Mouse (Mus musculus): ENCODE data around the gene Pex14.

DNA sequence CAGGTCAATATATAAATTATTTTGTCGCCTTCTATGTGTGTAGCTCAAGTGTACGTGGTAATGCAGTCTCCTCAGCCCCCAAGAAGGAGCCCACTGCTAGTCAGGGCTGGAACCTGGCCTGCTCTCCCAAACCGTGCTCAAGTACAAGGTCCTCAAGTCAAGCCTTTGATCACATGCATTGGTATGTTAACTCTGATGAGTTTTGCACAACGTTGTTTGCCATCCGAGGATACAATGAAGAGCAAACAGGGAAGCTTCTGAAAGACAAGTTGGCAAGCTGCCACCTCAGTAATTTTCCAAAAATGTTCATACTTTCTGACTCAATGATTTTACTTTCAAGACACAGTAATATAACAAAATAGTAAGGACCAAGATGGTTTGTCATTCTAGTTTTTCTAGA lies 105.7 kb downstream of the Pex14 start:
- TF ChIP-seq POLR2A (IDR thresholded peaks at IDR 0.05; ENCODE audit: insufficient read depth, low read depth, low read length) (no peak), CTCF (IDR thresholded peaks at IDR 0.05) (no peak), EP300 (IDR thresholded peaks at IDR 0.05; ENCODE audit: insufficient read depth, low read depth, low read length) (no peak)

Measured in heart, adult 2 months (tissue).